Mouse (Mus musculus) lung, adult 2 months (tissue): ENCODE measurements around the gene Qsox1.

Source experiments
- CTCF ChIP-seq: fragments of 200-500 bp; IDR thresholded peaks from 2 replicates; pipeline ENCODE4 v1.5.1; 2011; ENCODE audit warnings: mild to moderate bottlenecking, low read length, control low read depth; ENCODE audit not compliant: insufficient read depth
- POLR2A ChIP-seq: fragments of 200-500 bp; IDR thresholded peaks from 2 replicates; pipeline ENCODE4 v1.6.1; 2011; ENCODE audit warnings: low read depth, mild to moderate bottlenecking, control low read depth, low read length, borderline replicate concordance; ENCODE audit errors: extremely low read depth

DNA sequence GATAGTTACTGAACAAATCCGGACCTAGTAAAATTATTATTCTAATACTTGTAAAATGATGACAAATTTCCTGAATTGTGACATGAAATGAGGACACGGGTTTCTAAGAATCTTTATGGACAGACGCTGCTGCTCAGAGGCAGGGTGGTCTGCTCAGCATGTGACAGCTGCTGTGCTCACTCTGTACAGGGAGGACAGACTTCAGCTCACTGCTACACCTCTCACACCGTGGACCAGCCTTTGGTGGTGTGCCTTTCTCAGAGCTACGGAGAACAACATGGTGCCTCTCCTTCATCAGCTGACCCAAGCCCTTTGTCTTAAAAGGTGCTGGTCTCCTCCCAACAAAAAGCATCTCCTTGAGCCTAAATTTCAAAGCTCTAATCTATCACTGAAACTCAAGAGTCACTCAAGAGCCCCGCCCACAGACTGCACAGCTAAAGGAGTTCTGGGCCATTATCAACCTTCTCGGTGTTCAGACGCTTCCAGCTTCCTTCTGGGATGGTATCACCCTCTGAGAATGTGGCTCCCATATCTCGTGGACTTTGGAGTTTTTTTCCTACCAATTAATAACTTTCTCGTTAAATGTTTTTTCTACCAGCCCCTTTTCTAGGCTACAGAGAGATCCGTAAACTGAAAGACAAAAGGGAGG is 15.8 kb downstream of the Qsox1 start:
- no peak for TF ChIP-seq CTCF
- no peak for TF ChIP-seq POLR2A
